Mouse (Mus musculus): Measurements from ENCODE around the gene Gm21958. TPM values are rescaled to one million over a fixed set of nuclear protein-coding genes. Genes with fewer than 3 reads are reported as not detected.

The Gm21958 gene
- not detected for total RNA-seq (2023)

GRCm38 (mm10) chr3:54714253-54714652 is at the start of gene Gm21958:
Gene Gm21958 (minus strand): TSS chr3:54714353.

DNA sequence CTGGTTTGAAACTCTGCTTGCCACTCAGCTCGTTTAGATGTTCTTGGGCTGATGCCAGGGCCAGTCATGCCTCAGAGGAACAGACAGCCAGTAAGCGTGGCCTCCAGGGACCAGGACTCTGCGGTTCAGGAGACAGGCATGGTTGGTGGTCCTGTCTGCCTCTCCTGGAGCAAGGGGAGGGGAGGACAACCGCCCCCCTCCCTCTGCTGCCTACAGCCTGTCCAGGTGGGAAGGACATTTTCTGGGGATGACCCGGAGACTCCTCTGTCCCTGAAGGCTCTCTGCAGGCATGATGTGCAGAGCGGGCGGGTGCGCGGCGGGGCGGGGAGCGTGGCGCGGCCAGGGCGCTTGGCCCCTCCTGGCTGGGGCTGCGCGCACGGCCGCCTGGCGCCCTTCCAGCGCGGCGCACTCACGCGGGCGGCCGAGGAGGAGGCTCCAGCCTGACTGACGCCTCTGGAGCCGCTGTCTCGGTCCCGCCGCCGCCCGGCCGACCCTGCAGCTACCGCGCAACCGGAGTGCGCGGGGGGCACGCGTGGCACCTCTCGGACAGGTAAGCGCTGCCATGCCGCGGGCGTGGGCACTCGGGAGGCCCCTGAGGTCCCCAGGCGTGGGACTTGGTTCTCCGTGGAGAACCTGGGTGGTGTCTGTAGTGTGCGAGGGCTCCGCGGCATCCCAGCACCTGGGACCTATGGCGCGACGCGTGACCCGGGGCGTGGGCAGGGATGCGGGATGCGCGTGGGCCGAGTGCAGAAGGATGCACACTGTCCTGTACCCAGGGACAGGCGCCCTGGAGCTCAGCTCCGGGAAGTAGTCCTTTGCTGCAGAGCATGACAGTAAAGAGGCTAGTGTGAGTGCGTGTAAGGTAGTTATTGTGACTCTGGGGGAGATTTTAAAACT is 41.2 kb upstream of the Gm21958 start, which contains the start of gene Smad9:
TSS of gene Smad9 (plus strand) at position 438 of the 897 bp plus-strand sequence.

DNA sequence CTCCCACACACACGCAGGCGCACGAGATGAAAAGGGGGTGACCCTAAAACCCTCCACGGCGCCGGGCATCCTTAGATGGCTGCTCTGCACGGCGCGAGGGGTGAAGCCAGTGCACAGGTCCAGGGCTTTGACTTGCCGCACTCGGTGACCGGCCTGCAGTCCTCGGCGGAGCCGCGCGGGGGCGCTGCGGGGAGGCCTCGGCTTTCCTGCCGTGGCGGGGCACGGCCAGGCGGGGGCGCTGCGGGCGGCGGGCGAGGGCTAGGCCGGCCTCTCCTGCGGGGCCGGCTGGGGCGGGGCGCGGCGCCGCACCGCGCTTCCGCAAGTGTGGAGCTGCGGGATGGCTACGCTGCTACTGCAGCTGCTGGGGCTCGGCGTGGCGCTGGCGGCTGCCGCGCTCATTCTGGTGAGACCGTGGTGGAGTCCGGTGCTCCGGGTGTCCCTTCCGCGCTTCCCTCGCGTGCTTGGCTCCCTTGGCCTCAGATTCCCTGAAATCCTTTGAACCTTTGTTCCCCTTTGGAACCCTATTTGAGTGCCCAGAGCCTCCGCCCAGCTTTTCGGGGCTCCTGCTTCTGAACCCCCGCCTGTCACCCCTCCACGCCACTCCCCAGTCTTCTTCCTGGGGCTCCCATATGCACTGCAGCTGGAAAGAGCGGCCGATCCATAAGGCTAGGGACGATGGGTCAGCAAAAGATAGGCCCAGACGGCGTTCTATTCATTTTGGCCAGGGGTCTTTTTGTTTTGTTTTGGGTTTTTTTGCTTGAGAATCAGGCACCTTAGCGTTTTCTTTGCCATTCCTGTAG is 21.3 kb upstream of the Gm21958 start, which contains the start of the genes Exosc8 and Alg5:
TSS of gene Exosc8 (minus strand) at position 147 of the 800 bp plus-strand sequence.
TSS of gene Alg5 (plus strand) at position 293 of the 800 bp plus-strand sequence.

GRCm38 (mm10) chr3:54692202-54693055 is 21.7 kb downstream of the Gm21958 start, which contains the start of gene Supt20:
Gene Supt20 (plus strand): TSS chr3:54692807.

Other genes with a start within 250 kb of the Gm21958 start
- gene Supt20, start 21.5 kb downstream of the Gm21958 start, total RNA-seq (2023) = 10 to 100 TPM; 53.5 to 76.4 TPM
- 10 to 100 TPM; 39.4 to 49.1 TPM for gene Exosc8, start 21.0 kb upstream of the Gm21958 start, total RNA-seq (2023)
- 10 to 100 TPM; 20.8 to 22.9 TPM for gene Alg5, start 21.2 kb upstream of the Gm21958 start, total RNA-seq (2023)
- not detected for gene Smad9, start 41.2 kb upstream of the Gm21958 start, total RNA-seq (2023)
- 10 to 100 TPM; 35.4 to 37.4 TPM for gene Rfxap, start 93.4 kb upstream of the Gm21958 start, total RNA-seq (2023)
- not detected for gene Sertm1, start 201.5 kb upstream of the Gm21958 start, total RNA-seq (2023)